Mouse (Mus musculus) neural tube, embryonic 12.5 days (tissue): ENCODE measurements at regions not wholly inside any gene's neighbourhood (a gene's known extent, or its start where the extent isn't known, plus 50 kb on each side); places are given as distances from the start of the nearest gene placed in this dataset.
A peak's percentile ranks its signal among the peaks of the same experiment; 100 is the strongest.

Source experiments
- ATAC-seq: fragments of 200-750 bp; cut with Nextera tagmentation; 2 replicates; pipeline ENCODE4 v1.8.0; 2017; ENCODE audit warnings: low read depth, mild to moderate bottlenecking, moderate TSS enrichment, moderate library complexity; ENCODE audit not compliant: low FRiP score
- H3K27ac ChIP-seq: fragments of 300-500 bp; sonication (generic); 2 replicates; pipeline ENCODE4 v1.5.1; 2016
- H3K27me3 ChIP-seq: fragments of 300-500 bp; sonication (generic); replicated peaks from 2 replicates; pipeline ENCODE4 v1.6.1; 2016; ENCODE audit warnings: mild to moderate bottlenecking
- H3K36me3 ChIP-seq: fragments of 300-500 bp; sonication (generic); 2 replicates; pipeline ENCODE4 v1.6.1; 2016; ENCODE audit warnings: mild to moderate bottlenecking
- H3K4me1 ChIP-seq: fragments of 300-500 bp; sonication (generic); 2 replicates; pipeline ENCODE4 v1.6.1; 2016
- H3K4me2 ChIP-seq: fragments of 300-500 bp; sonication (generic); replicated peaks from 2 replicates; pipeline ENCODE4 v1.6.1; 2016; ENCODE audit warnings: mild to moderate bottlenecking
- H3K4me3 ChIP-seq: fragments of 300-500 bp; sonication (generic); 2 replicates; pipeline ENCODE4 v1.5.1; 2016
- H3K9ac ChIP-seq: fragments of 300-500 bp; sonication (generic); 2 replicates; pipeline ENCODE4 v1.6.1; 2016; ENCODE audit warnings: mild to moderate bottlenecking
- H3K9me3 ChIP-seq: fragments of 300-500 bp; sonication (generic); 2 replicates; pipeline ENCODE4 v1.6.1; 2016; ENCODE audit warnings: mild to moderate bottlenecking
- WGBS: fragments of 180-500 bp; shearing (Covaris S2); methylation state at CpG from one replicate; pipeline ENCODE4 v1.1.7; 2016; 5-methylcytosine and 5-hydroxymethylcytosine counted together

- ATAC-seq: no peak
- Histone ChIP-seq H3K4me2 (no peak overlapping the region), H3K4me3 (no peak overlapping the region), H3K9me3 (no peaks in the 10 kb centered on the region), H3K27me3 (no peaks in the 10 kb centered on the region), H3K27ac (no peak overlapping the region), H3K4me1 (no peaks in the 10 kb centered on the region), H3K9ac (no peak overlapping the region), H3K36me3 (no peaks in the 10 kb centered on the region)
Measured at GRCm38 (mm10) chr13:107134125-107134524, 112.2 kb upstream of the Kif2a start.

- Histone ChIP-seq H3K4me2 (no peak overlapping the region), H3K9ac (no peak overlapping the region), H3K4me3 (no peak overlapping the region), H3K27me3 (no peaks in the 10 kb centered on the region), H3K4me1 (no peaks in the 10 kb centered on the region), H3K36me3 (no peaks in the 10 kb centered on the region), H3K27ac (no peak overlapping the region), H3K9me3 (no peaks in the 10 kb centered on the region)
- no peak for ATAC-seq
- whole genome bisulfite sequencing: 89% methylated on average over 7 of the region's 7 CpGs
Measured at GRCm38 (mm10) chr13:107126636-107127035, 104.7 kb upstream of the Kif2a start.

GRCm38 (mm10) chr13:107124130-107124668 is 102.3 kb upstream of the Kif2a start:
- Histone ChIP-seq H3K27me3 (no peaks in the 10 kb centered on the region), H3K36me3 (no peaks in the 10 kb centered on the region), H3K9ac (no peak overlapping the region), H3K4me3 (no peak overlapping the region), H3K27ac (no peak overlapping the region), H3K4me1 (no peaks in the 10 kb centered on the region), H3K4me2 (no peak overlapping the region), H3K9me3 (no peaks in the 10 kb centered on the region)
- WGBS: 79% methylated on average over 8 of the region's 8 CpGs
- no peak for ATAC-seq

- 0 out of 2 replicates have a peak overlapping the region, but pooled peaks have one; percentile 12 for H3K4me2 ChIP-seq
- peak; percentile 50; the same call in 1 of the 2 replicates for ATAC-seq
- H3K27me3 ChIP-seq: no peaks in the 10 kb centered on the region
- no peaks in the 10 kb centered on the region for H3K9me3 ChIP-seq
- H3K4me1 ChIP-seq: no peaks in the 10 kb centered on the region
- WGBS: 64% methylated on average over 22 of the region's 22 CpGs
- H3K36me3 ChIP-seq: no peaks in the 10 kb centered on the region
- H3K9ac ChIP-seq: no peak overlapping the region
- H3K27ac ChIP-seq: no peak overlapping the region
- no peak overlapping the region for H3K4me3 ChIP-seq
Measured at GRCm38 (mm10) chr13:107113949-107114690, 92.2 kb upstream of the Kif2a start.

GRCm38 (mm10) chr13:107108045-107108444 is 86.1 kb upstream of the Kif2a start:
- 87% methylated on average over 5 of the region's 5 CpGs for WGBS
- ATAC-seq: no peak
- H3K4me3 ChIP-seq: no peak overlapping the region
- no peaks in the 10 kb centered on the region for H3K4me1 ChIP-seq
- H3K4me2 ChIP-seq: no peak overlapping the region
- H3K27ac ChIP-seq: no peak overlapping the region
- H3K27me3 ChIP-seq: no peaks in the 10 kb centered on the region
- H3K36me3 ChIP-seq: no peaks in the 10 kb centered on the region
- H3K9ac ChIP-seq: no peak overlapping the region
- no peaks in the 10 kb centered on the region for H3K9me3 ChIP-seq

- H3K4me2 ChIP-seq: no peak overlapping the region
- no peak overlapping the region for H3K27ac ChIP-seq
- H3K4me1 ChIP-seq: no peaks in the 10 kb centered on the region
- no peak overlapping the region for H3K4me3 ChIP-seq
- ATAC-seq: no peak
- H3K9ac ChIP-seq: no peak overlapping the region
- no peaks in the 10 kb centered on the region for H3K36me3 ChIP-seq
- H3K27me3 ChIP-seq: no peaks in the 10 kb centered on the region
- 72% methylated on average over 9 of the region's 9 CpGs for WGBS
- H3K9me3 ChIP-seq: no peaks in the 10 kb centered on the region
Measured at GRCm38 (mm10) chr13:107107572-107107971, 85.6 kb upstream of the Kif2a start.

- no peaks in the 10 kb centered on the region for H3K4me1 ChIP-seq
- H3K9ac ChIP-seq: no peak overlapping the region
- H3K4me3 ChIP-seq: no peak overlapping the region
- ATAC-seq: no peak
- no peak overlapping the region for H3K4me2 ChIP-seq
- H3K27ac ChIP-seq: no peak overlapping the region
- H3K9me3 ChIP-seq: no peaks in the 10 kb centered on the region
- H3K27me3 ChIP-seq: no peaks in the 10 kb centered on the region
- WGBS: 68% methylated on average over 1 of the region's 1 CpGs
- H3K36me3 ChIP-seq: no peaks in the 10 kb centered on the region
Measured at GRCm38 (mm10) chr13:107105510-107105909, 83.6 kb upstream of the Kif2a start.

GRCm38 (mm10) chr13:107101598-107101997 is 79.7 kb upstream of the Kif2a start:
- no peaks in the 10 kb centered on the region for H3K4me1 ChIP-seq
- no peaks in the 10 kb centered on the region for H3K9me3 ChIP-seq
- no peak overlapping the region for H3K27ac ChIP-seq
- no peaks in the 10 kb centered on the region for H3K36me3 ChIP-seq
- no peak overlapping the region for H3K4me2 ChIP-seq
- 29% methylated on average over 13 of the region's 13 CpGs for WGBS
- H3K4me3 ChIP-seq: no peak overlapping the region
- peak; percentile 70; the same call in 1 of the 2 replicates for ATAC-seq
- no peak overlapping the region for H3K9ac ChIP-seq
- H3K27me3 ChIP-seq: no peaks in the 10 kb centered on the region

GRCm38 (mm10) chr13:107100852-107101325 is 79.0 kb upstream of the Kif2a start:
- H3K4me3 ChIP-seq: no peak overlapping the region
- H3K27me3 ChIP-seq: no peaks in the 10 kb centered on the region
- no peaks in the 10 kb centered on the region for H3K9me3 ChIP-seq
- no peak for ATAC-seq
- H3K4me2 ChIP-seq: no peak overlapping the region
- WGBS: 79% methylated on average over 6 of the region's 6 CpGs
- H3K27ac ChIP-seq: no peak overlapping the region
- no peaks in the 10 kb centered on the region for H3K4me1 ChIP-seq
- H3K9ac ChIP-seq: no peak overlapping the region
- H3K36me3 ChIP-seq: no peaks in the 10 kb centered on the region

GRCm38 (mm10) chr13:107100116-107100515 is 78.2 kb upstream of the Kif2a start:
- Histone ChIP-seq H3K4me1 (no peaks in the 10 kb centered on the region), H3K9ac (no peak overlapping the region), H3K4me3 (no peak overlapping the region), H3K36me3 (no peaks in the 10 kb centered on the region), H3K27ac (no peak overlapping the region), H3K27me3 (no peaks in the 10 kb centered on the region), H3K9me3 (no peaks in the 10 kb centered on the region), H3K4me2 (no peak overlapping the region)
- no peak for ATAC-seq
- 75% methylated on average over 3 of the region's 3 CpGs for WGBS

GRCm38 (mm10) chr13:107097005-107097404 is 75.1 kb upstream of the Kif2a start:
- Histone ChIP-seq H3K9me3 (no peaks in the 10 kb centered on the region), H3K27me3 (no peaks in the 10 kb centered on the region), H3K27ac (no peak overlapping the region), H3K4me3 (no peak overlapping the region), H3K36me3 (no peaks in the 10 kb centered on the region), H3K4me2 (no peak overlapping the region), H3K9ac (no peak overlapping the region), H3K4me1 (no peaks in the 10 kb centered on the region)
- WGBS: 87% methylated on average over 4 of the region's 4 CpGs
- ATAC-seq: no peak

- Histone ChIP-seq H3K4me3 (no peak overlapping the region), H3K9ac (no peak overlapping the region), H3K9me3 (no peaks in the 10 kb centered on the region), H3K27ac (no peak overlapping the region), H3K36me3 (no peaks in the 10 kb centered on the region), H3K4me2 (no peak overlapping the region), H3K27me3 (no peaks in the 10 kb centered on the region), H3K4me1 (no peaks in the 10 kb centered on the region)
- no peak for ATAC-seq
- 81% methylated on average over 11 of the region's 11 CpGs for WGBS
Measured at GRCm38 (mm10) chr13:107094976-107095716, 73.2 kb upstream of the Kif2a start.
